Mouse (Mus musculus) adrenal gland, adult 8-10 months (tissue): ENCODE measurements around the gene Foxo4. TPM values are rescaled to one million over a fixed set of nuclear protein-coding genes. Genes with fewer than 3 reads are reported as not detected.

Source experiments
- DNase-seq: peaks from one replicate; pipeline ENCODE4 v3.0.0; 2022
- total RNA-seq, 4 experiments: library from RNA; stranded (reverse); gene quantifications; 2 replicates each; pipeline ENCODE4 v1.2.4; 2022

Gene Foxo4
- 10 to 100 TPM; 34.8 to 37.6 (median 36.7) TPM for total RNA-seq

DNA sequence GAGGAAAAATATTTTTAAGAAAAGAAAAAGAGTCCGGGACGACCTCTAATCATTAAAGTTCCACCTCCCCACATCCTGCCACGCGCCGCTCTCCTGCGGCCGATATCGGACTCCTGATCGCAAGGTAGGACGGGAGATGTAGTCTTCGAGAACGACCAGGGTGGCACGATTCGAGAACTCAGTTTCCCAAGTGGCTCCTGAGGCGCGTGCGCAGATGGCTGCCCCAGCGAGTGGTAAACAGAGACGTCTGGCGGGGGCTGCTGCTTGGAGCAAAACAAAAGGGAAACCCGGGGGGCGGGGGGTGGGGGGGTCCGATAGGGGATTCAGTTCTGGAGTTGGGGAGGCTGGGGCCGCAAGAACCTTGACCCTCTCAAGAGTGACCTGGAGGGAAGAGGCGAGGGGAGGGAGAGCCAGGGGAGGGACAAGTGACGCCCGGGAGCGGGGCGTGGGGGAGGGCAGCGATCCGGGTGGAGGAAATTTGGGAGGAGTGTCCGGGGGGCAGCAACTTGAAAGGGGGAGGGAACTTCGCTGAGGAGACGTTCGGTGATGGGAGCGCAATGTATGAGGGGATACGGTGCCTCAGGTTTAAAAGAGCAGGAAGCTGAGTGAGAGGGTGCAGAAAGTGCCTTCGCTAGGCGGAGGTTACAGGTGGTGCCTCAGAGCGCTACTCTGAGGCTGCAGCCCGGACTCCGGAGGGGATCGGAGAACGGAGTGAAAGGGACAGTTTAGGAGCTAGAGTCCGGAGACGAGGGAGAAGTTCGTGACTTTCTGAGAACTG is at the start of gene Foxo4:
Foxo4 (plus strand) TSS at position 577 of the 778 bp plus-strand sequence.
- peak; percentile 85 for DNase-seq

DNA sequence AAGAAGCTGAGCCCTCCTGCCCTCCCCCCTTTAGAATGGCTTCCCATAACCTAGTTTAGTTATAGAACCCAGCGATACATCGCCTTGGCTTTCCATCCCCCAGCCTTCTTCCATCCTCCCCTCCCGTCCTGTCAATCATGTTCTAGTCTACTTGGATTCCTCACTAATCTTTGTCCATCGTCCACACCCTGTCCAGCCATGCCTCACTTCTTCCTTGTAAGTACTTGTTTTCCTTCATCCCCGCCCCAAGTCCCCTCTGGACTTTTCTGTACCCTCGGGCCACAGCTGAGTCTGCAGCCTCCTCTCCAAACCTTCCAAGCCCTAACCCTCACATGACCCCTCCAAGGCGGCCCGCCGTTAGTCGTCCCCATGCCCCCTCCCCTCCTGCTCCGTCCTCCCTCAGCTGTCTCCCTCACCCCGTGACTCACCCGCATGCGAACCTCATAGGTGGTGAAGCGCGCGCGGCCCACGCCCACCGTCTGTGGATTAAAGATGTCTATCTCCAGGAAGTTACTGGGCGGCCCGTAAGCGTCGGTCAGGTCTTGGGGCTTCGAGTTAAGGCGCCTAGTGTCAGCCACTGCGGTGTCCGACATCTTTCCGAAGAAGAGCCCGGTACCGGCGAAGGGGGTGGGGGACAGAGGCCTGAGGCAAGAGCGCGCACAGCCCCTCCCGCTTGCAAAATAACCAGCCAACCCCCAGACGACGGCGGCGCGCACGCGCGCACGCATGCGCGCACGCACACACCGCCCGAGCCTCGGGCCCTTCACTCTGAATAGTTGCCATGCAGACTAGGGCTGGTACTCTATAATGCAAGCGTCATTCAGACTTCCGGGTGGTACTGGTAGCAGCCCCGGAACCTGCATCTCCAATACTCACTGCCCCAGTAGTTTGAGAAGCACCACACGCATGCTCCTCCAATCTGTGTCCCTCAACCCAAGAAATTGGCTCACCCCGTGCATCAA is 32.2 kb upstream of the Foxo4 start, which contains the start of gene Snx12:
Snx12 (minus strand) TSS at position 730 of the 962 bp plus-strand sequence.
- peak; percentile 86 for DNase-seq

DNA sequence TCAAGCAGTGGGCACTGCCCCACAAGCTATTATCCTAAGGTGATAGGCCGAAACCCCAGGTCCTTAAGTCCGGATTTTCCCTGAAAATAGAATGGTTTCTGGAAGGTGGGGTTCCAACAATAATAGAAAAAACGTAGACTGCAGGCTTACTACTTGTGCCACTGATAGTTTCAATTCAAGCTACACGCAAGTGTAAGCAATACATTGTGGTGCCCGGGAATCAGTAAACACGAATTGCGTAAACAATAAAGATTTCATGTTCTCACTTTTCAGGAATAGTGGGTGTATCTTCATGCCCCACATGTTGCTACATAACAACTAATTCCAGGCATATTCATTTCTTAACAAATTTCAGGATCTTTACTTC is 31.5 kb upstream of the Foxo4 start:
- no peak for DNase-seq

DNA sequence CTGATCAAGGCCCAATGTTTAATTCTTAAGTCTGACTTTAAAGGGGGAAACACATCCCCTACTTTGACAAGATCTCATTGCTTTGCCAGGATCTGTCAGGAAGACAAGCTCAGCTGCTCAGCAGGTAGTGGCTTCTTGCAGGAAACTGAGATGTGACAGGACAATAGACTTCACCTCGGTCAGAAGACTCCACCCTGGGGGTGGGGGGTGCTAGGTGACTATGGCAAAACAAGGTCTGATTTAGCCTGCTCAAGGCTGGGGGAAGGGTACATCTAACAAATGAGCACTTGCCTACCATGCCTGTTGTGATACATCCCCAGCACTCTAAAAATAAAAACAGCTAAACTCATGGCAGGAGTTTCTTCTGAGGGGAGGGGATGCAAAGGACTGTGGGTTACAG is 9.3 kb upstream of the Foxo4 start:
- no peak for DNase-seq

DNA sequence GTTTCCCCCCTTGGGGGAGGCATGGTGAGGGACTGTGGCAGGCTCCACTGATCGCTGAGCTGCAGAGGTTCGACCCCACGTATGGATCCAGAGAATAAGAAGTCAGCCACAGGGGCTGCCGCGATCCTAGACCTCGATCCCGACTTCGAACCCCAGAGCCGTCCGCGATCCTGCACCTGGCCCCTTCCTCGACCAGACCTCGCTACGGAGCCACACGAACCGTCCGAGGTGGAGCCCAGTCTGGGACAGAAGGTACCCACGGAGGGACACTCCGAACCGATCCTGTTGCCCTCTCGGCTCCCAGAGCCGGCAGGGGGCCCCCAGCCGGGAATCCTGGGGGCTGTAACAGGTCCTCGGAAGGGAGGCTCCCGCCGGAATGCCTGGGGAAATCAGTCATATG is 412 bp downstream of the Foxo4 start:
- DNase-seq: no peak

DNA sequence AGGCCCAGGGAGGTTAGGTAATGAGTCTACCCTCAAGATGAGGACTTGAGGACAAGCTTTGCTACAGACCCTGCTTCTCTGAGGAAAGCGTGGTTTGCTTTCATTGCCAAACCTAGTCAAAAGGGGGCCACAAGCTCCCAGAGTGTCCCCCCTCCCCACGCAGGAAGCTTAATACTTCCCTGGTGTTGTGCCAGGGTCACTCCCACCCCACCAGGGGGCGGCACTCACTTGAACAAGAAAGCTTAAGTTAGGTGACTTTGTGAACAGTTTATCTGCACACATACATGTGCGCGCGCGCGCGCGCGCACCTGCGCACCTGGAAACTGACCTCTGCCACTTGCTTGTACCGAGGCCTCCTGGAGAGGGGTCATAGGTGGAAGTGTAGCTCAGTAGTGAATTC is 2.3 kb downstream of the Foxo4 start:
- no peak for DNase-seq

DNA sequence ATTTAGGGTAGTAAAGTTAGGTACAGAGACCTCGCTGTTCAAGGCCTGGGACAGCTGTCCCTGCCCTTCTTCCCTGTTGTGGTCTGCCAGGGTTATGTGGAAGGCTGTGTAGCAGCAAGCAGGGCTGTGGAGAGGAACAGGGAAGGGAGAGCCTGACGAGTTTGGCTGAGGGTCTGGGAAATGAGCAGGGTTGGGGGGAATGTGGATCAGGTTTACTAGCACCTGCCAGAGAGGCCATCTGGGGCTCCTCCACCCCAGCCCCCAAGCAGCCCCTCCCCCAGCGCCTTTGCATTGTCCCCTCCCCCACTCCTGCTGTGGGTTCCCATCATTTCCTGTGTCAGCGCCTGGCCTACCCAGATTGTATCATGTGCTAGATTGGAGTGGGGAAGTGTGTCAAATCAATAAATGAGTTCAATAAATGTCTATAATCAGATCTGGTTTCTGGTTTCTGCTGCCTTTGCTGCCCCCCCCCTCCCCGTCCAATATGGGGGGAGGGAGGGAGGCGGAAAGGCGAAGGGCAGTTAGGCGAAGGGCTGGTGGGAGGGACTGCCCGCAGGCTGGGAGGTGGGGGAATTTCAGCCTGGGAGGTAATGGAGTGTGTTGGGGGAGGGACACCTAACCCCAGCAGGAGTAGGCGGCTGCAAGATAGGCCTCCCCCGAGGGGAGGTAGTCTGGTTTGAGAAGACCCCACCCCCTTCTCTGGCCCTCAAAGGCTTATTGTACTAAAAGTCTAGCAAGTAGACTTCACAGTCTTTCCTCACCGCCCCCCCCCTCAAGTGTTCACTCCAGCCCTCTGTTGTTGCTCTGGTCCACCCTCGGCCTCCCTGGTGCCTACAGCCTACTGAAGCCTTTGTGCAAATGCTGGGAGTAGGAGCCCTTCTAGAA is 6.4 kb downstream of the Foxo4 start:
- no peak for DNase-seq

DNA sequence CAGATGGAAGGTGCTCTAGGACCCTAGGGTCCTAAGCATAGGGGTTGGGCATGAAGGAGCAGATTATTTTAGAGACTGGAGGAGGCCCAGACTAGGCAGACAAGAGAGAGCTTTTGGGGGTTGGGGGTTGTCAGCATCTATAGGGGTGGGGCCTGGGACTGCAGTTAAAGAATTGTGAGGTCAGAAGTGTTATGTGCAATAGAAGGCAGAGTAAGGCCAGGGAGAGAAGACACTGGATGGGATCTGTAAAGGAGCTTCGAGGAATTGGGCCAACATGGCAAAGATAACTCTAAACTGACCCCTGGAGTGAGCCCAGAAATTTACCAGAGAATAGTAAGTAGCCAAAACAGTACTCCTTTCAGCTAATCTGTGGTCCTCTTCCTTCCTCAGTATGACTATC is 9.6 kb downstream of the Foxo4 start, which contains the start of gene Gm614:
Gm614 (minus strand) TSS at position 101 of the 400 bp plus-strand sequence.
- DNase-seq: no peak

DNA sequence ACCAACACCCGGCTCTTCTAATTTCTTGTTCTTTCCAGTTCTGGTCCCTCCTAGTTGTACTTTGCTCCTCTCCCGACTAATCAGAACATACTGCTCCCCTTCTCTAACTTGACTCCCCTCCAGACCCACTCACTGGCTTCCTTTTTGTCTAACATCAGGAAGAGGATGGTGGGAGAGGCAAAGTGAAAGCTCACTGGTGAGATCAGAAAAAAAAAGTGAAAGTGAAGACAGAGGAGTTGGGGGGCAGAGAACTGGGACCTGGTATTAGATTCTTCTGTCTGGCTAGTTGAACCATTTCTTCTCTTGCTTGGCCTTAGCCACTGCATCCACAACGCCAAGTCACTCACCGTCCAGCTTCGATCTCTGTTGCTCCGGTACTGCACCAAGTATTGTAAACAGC is 12.3 kb downstream of the Foxo4 start:
- no peak for DNase-seq

DNA sequence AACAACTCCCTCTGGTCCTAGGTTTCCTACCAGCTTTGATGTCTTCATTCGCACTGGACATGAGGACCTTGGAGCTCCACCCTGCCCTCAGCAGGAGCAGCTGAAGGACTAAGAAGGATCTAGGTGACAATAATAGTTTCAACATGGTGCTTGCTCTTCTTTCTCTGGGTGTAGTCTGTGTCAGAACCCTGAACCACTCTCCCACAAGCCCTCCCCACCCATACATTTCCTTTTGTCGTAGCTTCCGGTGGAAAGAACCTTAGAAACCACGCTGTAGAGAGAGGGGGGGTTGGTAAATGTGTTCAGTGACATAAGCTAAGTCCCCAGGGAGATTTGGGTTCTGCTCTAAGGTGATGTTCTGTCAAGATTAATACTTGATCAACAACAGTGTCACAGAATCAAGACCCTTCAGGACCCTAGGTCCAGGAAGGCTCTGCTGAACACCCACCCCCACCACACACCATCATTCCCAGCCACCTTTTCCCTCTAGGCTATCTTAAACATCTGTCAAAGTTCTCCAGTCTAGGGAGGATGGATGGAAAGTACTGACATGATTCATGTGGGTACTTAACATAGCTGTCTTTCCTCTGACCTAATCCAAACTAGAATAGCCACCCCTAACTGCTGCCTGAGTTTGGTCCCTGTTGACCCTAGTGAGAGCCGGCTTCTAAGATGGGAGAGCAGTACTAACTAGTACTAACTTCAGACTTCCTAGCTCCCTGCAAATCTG is 13.9 kb downstream of the Foxo4 start, which contains the start of gene Il2rg:
Il2rg (minus strand) TSS at position 231 of the 730 bp plus-strand sequence.
- no peak for DNase-seq

DNA sequence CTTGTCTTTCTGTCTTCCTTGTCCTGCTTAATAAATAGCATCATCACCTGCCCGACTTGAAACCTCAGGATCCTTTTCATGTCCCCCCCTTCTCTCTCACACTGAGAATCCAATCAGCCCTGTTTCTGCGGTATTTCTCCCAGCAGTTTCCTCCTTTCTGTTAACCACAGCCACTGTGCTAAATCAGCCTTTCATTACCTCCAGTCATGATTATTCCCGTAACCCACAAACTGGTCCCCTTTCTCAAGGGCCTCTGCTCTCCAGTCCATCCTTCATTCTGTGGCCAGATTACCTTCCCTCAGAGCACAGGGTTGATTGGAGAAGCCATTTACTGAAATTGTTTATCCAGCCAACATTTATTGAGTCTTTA is 14.4 kb downstream of the Foxo4 start, which contains the start of gene Gm20489:
Gm20489 (minus strand) TSS at position 269 of the 370 bp plus-strand sequence.
- DNase-seq: no peak

DNA sequence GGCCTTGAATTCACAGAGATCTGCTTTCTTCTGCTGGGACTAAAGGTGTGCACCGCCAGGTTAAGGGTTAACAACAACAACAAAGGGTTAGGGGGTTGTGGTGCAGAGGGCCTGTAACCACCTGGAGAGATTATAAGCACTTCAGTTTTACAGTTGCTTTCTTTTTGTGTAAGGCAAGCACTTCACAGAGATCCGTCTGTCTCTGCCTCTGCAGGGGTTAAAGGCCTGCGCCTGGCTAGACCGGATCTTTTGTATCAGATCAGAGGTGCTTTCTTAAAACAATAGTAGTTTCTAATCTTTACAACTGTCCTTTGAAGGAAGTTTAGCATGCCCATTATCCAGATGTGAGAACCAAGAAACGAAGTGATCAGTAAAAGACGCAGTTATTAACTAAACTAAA is 19.1 kb downstream of the Foxo4 start:
- no peak for DNase-seq

DNA sequence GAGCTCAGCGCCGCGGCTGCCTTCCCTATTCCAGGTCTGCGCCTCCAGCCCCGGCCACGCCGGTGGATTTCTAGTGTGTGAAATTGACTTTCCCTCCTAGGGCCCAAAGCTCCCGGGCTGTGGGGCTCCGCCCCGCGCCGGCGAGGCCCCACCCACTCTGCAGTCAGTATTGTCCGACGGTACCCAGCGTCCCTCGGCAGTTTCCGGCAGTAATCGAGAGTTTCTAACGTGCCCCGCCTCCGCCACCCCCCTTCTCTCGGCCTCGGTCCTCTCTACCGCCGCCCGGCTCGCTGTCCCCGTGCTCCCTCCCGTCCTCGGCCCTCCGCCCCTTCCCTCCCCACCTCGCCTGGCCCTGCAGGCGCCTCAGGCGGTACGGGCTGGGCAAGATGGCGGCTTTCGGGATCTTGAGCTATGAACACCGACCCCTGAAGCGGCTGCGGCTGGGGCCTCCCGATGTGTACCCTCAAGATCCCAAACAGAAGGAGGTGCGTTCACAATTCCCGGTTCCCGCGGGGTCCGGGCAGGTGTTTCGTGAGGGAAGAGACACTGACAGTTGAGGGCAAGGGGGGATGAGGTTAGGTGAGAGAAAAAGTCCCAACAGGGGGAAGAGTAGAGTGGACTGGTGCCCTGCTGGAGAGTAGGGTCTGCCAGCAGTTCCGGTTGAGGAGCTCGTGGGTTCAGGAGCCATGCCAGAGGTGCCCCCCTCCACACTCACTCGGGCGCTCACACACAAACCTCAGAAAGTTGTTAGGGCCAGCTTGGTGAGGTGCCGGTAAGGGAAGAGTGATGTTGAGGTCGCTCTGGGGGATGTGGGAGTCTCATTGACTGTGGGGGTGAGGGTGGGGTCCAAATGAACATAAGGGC is 19.8 kb downstream of the Foxo4 start, which contains the start of gene Med12:
Med12 (plus strand) TSS at position 156 of the 864 bp plus-strand sequence.
- DNase-seq: peak; percentile 90

DNA sequence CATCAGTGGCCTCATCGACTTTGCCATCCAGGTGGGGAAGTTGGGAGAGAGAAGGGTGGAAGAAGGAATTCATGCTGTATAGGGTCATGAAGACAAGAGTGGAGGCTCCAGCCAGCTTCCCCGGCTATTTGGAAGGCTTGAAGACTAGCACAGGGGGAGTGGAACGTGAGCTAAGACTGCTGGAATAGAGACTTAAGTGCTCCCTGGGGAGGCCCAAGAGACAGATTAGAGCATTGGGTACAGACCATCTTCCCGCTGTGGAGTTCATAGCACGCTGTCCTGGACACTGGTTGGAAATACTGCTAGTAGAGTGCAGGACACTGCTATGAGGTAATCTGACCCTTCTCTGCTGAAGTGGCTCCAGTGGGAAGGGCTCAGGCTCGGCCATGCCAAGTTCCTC is 28.5 kb downstream of the Foxo4 start:
- DNase-seq: no peak

DNA sequence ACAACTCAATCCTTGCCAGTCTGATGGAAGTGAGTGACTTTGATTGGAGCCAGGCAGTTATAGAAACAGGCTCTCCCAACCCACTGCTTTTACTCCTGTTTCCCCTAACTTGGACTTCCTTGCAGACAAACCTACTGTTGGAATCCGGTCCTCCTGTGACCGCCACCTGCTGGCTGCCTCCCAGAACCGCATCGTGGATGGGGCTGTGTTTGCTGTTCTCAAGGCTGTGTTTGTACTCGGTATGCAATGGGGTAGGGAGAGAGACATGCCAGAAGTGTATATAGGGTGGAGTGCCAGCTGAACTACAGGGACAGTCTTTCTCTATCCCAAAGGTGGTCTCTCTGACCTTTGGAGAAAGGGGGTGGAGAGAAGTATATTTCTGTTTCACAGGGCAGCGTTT is 31.2 kb downstream of the Foxo4 start:
- DNase-seq: peak; percentile 26

DNA sequence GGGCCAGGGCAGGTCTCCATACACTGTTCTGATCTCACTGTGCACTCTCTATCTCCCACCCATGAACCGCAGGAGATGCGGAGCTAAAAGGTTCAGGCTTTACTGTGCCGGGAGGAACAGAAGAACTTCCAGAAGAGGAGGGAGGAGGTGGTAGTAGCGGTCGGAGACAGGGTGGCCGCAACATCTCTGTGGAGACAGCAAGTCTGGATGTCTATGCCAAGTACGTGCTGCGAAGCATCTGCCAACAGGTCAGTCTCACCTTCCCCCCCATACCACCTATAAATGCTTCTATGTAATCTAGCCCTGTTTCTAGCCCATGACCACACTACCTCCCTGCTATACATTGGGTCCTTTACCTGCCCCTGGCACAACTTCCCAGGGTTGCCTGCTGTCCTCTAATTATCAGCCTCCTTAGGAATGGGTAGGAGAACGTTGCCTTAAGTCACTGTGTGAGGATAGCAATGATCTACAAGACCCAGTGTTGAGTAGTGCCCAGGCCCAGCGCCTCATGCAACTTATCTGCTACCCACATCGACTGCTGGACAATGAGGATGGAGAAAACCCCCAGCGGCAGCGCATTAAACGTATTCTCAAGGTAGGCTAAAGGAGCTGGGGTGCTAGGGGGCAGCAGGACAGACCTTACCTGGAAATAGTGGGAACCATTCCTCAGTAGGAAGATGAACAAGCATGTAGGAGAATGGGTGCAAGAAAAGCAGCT is 31.8 kb downstream of the Foxo4 start:
- DNase-seq: no peak

DNA sequence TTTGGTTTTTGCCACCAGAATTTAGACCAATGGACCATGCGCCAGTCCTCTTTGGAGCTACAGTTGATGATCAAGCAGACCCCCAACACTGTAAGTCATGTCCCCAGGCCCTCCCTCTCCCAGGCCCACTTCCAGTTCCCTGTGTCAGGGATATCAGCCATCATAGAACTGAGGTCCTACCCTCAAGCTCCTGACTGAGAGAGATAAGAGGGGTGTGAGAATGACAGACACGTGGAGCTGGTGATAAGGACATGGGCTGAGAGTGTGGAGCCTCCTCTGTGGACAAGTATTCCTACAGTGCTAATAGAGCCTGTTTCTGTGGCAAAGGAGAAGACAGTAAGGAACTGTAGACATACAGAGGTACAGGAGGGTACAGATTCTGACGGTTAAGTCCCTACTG is 33.2 kb downstream of the Foxo4 start:
- DNase-seq: no peak

DNA sequence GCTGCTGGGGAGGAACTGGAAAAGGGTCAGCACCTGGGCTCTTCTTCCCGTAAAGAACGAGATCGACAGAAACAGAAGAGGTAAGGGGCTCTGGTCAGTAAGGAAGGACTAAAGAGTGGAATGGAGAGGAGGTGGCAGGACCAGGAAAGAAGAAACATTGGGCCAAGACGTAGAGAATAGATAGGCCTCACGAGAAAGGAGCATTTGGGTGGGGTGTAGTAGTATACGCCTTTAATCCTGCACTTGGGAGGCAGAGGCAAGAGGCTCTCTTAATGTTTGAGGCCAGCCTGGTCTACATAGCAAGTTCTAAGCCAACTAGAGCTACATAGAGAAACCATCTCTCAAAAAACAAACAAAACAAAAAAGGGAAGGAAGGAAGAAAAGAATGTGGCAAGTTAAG is 34.1 kb downstream of the Foxo4 start:
- DNase-seq: no peak

DNA sequence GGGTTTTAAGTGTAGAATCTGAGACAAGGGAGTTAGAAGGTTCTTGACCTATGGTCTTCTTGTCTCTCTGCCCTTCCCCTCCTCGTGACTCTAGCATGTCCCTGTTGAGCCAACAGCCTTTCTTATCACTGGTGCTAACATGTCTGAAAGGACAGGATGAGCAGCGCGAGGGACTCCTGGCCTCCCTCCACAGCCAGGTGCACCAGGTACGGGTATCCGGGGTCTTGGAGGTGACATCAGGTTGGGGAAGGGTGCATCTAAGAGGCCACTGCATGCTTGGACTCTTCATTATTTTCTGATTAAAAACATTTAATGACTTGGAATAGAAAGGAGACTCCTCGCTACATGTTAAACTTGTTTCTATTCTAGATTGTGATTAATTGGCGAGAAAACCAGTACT is 34.7 kb downstream of the Foxo4 start:
- no peak for DNase-seq

DNA sequence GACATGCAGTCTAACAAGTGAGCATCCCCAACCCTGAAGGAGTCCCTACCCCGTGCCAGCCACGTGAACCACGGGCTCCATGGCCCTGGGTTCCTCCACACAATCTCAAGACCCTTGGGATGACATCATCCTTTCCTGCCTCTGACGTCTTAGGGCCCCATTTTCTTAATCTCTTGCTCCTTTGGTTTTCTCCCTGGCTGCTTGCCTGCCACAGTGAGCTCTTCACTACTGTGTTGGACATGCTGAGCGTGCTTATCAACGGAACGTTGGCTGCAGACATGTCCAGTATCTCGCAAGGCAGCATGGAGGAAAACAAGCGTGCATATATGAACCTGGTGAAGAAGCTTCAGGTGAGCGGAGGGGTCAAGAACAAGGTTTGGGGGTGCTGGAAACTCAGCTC is 35.8 kb downstream of the Foxo4 start:
- no peak for DNase-seq
